Mouse (Mus musculus) gastrocnemius, postnatal 10 days (tissue): ENCODE results near the gene Cabp2. TPM values are rescaled to one million over a fixed set of nuclear protein-coding genes. Genes with fewer than 3 reads are reported as not detected.
"Not testable (repeated sequence)": the region's sequence is repeated elsewhere in the genome, so short reads cannot be mapped to it uniquely, and the experiment has no call there.

Experiments
- DNase-seq: peaks from one replicate; pipeline ENCODE4 v3.0.0; 2021; ENCODE audit warnings: mixed read lengths
- long read RNA-seq, 2 experiments: library from polyadenylated mRNA; stranded (forward); transcript quantifications; one replicate each; pipeline ENCODE4 v2.0.0; 2021
- total RNA-seq, 2 experiments: library from RNA; stranded (reverse); gene quantifications; 2 replicates each; pipeline ENCODE4 v1.2.3; 2021

Gene Cabp2
- total RNA-seq = not detected
- long read RNA-seq, experiment 1 = 0 reads
- long read RNA-seq, experiment 2 = 0 reads

GRCm38 (mm10) chr19:4081394-4081793 lies at the start of gene Cabp2:
Cabp2 (plus strand) TSS chr19:4081578.
- DNase-seq = no peak

- no peak for DNase-seq
Measured at GRCm38 (mm10) chr19:4032668-4033067, 48.7 kb upstream of the Cabp2 start.

DNA sequence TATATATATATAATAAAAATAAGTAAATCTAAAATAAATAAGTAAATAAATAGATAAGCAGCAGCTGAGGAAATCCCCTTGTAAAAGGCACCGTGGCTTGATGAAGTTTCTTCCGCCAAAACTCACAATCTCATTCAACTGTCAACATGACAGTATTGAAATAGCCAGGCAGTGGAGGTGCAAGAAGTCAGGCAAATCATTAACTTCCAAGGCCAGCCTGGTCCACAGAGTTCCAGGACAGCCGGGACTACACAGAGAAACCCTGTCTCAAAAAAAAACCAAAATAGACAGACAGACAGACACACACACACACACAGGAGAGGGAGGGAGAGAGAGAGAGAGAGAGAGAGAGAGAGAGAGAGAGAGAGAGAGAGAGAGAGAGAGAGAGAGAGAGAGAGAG lies 48.1 kb upstream of the Cabp2 start:
- no peak for DNase-seq

- no peak for DNase-seq
Measured at GRCm38 (mm10) chr19:4033742-4034141, 47.6 kb upstream of the Cabp2 start.

GRCm38 (mm10) chr19:4036327-4037045 lies 44.9 kb upstream of the Cabp2 start:
- no peak for DNase-seq

DNA sequence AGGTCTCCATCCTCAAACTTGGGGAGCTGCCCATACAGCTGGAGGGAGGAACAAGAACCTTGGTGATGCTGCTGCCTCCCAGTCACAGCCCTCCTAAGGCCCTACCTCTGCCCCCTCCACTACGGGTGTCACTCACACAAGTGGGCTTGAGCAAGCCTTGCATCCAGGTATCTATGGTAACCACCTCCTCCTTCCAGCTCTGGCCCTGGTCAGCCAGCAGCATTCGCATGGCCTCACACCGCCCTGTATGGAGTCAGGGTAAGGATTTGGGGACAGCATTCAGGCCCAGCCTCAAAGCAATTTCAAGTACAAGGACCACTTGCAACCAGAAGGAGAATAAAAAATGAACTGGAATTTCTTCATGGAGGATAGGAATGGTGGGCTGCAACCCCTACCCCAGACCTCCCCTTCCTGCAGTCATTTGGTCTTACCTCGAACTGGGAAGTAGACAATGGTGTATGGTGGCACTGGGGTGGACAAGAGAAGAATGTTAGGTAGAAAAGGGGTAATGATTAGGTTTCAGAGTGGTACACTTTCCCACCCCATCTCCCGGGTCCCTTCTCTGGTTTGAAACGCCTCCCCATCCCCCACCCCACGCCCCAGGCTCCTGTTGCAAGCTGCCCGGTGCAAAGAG lies 44.1 kb upstream of the Cabp2 start:
- not testable (repeated sequence) for DNase-seq

DNA sequence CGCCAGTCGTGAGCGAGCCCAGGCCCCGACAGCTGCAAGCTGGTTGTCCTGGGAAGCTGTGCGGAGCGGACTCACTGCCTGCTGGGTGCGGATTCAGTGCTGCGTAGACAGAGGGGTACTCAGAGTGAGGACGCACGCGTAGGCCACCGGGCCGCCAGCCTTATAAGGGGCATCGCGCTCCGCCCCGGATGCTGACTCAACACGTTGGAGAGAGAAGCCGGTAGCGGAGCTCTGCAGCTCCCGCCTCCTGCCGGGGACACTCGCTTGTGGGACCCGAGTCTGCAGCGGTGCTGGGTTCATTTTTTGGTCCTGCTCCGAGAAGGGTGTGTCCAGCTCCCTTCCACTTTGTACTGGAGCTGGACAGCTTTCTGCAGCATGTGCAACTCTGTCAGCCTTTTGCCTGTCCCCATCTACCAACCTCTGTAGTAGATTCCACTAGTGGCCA lies 43.6 kb upstream of the Cabp2 start, which contains the start of gene Gstp1:
Gene Gstp1 (minus strand): TSS at position 198 of the 445 bp plus-strand sequence.
- peak; percentile 87 for DNase-seq

GRCm38 (mm10) chr19:4040941-4041340 lies 40.4 kb upstream of the Cabp2 start:
- DNase-seq = not testable (repeated sequence)

DNA sequence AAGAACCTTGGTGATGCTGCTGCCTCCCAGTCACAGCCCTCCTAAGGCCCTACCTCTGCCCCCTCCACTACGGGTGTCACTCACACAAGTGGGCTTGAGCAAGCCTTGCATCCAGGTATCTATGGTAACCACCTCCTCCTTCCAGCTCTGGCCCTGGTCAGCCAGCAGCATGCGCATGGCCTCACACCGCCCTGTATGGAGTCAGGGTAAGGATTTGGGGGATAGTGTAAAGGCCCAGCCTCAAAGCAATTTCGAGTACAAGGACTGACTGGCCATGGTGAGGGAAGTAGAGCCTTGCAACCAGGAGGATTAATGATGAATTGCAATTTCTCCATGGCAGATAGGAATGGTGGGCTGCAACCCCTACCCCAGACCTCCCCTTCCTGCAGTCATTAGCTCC lies 39.9 kb upstream of the Cabp2 start:
- DNase-seq = not testable (repeated sequence)

- peak; percentile 50 for DNase-seq
Measured at GRCm38 (mm10) chr19:4042124-4042523, 39.3 kb upstream of the Cabp2 start.

- DNase-seq = not testable (repeated sequence)
Measured at GRCm38 (mm10) chr19:4044109-4044508, 37.3 kb upstream of the Cabp2 start.

- peak; percentile 62 for DNase-seq
Measured at GRCm38 (mm10) chr19:4045966-4046865, 35.2 kb upstream of the Cabp2 start, which contains the start of gene Gstp2. Gstp2 (minus strand) TSS chr19:4046023.

DNA sequence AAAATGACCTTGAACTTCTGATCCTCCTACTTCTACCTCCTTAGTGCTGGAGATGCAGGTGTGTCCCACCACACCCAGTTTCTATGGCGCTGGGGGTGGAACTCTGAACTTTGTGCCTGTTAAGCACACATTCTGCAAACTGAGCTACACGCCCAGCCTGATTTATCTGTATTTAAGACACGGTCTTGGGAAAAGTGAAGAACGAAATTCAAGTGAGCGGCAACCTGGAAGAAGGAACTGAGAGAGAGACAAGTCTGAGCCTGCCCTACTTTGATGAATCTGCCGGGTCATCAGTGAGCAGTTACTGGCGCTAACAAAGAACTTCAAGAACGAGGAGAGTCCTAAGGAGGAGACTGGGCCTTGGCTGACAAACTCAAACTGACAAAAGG lies 34.5 kb upstream of the Cabp2 start:
- no peak for DNase-seq

- peak; percentile 88 for DNase-seq
Measured at GRCm38 (mm10) chr19:4047859-4048258, 33.5 kb upstream of the Cabp2 start.

DNA sequence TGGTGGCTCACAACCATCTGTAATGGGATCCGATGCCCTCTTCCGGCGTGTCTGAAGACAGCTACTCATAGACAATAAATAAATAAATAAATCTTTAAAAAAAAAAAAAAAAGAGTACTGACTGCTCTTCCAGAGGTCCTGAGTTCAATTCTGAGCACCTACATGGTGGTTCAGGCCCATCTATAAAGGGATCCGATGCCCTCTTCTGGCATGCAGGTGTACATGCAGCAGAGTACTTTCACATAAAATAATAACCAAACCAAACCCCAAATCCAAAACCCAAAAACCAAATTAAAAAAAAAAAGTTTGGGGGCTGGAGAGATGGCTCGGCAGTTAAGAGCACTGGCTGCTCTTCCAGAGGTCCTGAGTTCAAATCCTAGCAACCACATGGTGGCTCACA lies 32.3 kb upstream of the Cabp2 start:
- DNase-seq = not testable (repeated sequence)

DNA sequence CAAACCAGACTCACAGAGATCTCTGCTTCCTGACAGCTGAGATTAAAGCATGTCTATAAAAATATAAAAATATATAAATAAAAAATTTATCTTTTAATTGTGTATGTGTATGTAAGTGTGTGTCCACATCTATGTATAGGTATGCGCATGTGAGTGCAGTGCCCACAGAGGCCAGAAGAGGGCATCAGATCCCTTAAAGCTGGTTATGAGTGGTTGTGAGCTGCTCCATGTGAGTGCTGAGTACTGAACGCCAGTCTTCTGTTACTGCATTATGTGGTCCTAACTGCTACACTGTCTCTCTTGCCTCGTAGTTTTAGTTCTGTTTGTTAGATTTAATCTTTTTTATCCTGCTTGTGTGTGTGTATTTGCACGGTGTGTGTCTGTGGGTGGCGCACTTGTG lies 30.4 kb upstream of the Cabp2 start:
- no peak for DNase-seq

DNA sequence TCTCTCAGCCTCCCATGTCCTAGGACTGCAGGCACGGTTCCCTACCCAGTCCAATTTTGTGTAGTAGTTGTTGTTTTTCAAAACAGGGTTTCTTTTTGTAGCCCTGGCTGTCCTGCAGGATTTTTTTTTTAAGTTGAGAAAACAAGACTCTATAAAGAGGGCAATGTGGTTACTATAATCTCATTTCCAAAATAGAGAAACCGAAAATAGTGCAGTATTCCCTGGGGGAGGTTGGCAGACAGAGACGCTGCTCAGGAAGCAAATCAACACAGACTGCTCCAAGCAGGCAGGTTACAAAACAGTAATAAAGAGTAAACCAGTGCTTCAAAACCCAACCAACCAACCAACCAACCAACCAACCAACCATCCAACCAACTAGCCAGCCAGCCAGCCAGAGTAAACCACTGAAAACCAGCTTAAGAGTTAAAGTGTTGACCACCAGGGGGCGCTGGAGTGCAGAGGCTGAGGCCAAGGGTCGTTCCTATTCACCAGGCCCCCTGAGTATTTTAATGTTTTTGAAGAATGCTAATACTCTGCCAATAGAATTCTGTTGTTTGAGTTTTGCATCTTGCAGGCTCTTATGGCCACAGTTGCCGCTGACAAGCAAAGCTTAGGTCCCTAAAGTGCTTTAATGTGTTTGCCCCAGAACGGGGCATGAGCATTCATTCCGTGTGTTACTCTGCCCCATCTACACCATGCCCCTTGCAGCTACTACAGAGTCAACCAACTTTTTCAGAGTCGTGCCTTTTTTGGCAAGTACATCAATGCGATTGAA lies 29.4 kb upstream of the Cabp2 start:
- DNase-seq = peak; percentile 84

GRCm38 (mm10) chr19:4052516-4053030 lies 28.8 kb upstream of the Cabp2 start:
- no peak for DNase-seq

DNA sequence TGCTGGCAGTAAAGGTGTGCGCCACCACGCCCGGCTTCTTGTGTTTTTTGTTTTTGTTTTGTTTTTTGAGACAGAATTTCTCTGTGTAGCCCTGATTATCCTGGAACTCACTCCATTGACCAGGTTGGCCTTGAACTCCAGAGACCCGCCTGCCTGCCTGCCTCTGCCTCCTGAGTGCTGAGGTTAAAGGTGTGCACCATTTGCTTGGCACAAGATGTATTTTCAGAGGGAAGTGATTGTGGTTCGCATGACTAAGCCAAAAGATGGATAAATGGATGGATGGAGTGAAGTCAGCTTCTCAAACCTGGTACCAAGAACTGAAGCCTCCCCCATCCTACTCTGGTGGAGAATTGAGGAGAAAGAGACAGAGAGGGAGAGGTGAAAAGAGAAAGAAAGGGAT lies 26.8 kb upstream of the Cabp2 start:
- no peak for DNase-seq

DNA sequence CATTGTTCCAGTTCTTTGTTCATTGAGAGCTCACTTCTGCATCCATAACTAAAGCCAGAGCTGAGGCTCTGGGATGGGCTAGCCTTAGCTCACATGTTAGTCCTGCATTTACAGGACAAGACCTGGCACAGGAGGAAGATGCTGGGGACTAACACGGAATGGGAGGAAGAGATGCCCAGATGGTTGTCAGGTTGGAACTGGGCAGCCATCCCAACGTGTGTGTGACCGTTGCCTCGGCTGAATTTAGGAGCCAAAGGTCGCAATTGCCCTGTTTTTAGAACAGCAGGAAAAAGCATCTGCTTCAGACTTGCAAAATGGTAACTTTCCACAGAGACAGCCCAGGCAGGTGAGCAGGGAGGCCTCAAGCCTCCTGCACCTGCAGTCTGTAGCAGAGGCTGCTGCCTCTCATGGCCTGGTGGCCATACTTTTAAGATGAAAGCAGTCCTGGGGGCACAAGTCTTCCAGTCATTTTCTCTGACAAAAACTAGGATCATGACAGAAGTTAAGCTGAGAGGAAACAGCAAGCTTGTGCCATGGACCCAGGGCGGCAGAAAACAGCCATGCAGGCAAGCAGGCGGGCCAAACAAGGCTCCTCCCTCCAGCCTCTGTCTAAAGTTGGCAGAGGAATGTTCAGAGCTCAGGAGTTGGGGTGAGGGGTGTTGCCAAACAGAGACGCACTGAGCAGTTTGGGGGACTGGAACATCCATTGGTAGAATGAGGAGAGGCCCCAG lies 26.0 kb upstream of the Cabp2 start:
- DNase-seq = no peak
